Mouse (Mus musculus): ENCODE results near the gene Zdhhc7.
A peak's percentile ranks its signal among the peaks of the same experiment; 100 is the strongest.

Gene Zdhhc7

GRCm38 (mm10) chr8:120101068-120101972 lies at the start of gene Zdhhc7:
Gene Zdhhc7, minus strand, starts transcription at chr8:120101482.
- DNase-seq (ENCODE audit: low read depth): peak; percentile 53

DNA sequence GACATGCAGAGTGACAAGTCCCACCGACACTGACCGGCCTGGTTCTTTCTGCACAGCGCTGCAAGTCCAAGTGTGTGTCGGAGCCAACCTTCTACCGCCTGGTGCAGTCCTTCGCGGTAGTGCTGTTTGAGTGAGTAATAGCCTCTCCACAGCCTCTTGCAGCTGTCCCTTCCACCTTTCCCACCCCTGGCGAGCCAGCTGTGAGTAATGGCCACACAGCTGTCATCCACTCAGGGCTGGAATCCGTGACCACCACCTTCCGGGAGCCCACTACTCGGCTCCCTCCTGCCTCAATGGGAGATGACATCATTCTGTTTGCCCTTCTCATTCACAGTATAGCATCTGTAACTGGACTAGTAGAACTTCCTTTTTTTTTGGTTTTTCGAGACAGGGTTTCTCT lies 48.7 kb upstream of the Zdhhc7 start:
- DNase-seq (ENCODE audit: low read depth): no peak

GRCm38 (mm10) chr8:120146051-120146450 lies 44.8 kb upstream of the Zdhhc7 start:
- DNase-seq (ENCODE audit: low read depth): no peak

DNA sequence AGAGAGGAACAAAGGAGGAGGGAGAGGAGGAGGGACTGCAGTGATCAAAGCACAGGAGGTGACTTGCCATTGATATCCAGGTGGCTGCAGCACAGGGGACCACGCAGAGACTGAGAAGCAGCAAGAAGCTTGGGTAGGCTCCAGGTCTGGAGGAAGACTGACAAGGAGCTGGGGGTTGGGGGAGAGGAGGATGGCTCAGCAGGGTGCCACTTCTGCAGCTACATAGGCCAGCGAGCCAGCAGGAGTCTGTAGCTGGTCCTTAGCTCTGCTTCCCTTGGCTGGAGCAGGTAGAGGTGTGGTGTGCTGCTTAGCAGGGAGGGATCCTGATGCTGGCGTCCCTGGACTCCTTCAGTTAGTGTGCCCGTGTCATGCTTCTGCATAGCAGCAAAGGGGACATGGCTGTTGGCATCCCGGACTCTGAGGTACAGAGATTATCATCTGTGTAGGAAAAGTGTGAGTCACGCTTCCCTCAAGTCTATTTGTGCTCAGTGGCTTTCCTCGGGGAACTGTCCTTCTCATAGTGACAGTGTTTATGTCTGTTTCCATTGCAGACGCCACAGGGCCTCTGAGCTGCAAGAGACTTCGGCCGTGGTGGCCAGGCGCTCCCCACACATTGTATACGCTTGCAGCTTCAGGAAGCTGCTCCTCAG lies 43.5 kb upstream of the Zdhhc7 start:
- no peak for DNase-seq (ENCODE audit: low read depth)

DNA sequence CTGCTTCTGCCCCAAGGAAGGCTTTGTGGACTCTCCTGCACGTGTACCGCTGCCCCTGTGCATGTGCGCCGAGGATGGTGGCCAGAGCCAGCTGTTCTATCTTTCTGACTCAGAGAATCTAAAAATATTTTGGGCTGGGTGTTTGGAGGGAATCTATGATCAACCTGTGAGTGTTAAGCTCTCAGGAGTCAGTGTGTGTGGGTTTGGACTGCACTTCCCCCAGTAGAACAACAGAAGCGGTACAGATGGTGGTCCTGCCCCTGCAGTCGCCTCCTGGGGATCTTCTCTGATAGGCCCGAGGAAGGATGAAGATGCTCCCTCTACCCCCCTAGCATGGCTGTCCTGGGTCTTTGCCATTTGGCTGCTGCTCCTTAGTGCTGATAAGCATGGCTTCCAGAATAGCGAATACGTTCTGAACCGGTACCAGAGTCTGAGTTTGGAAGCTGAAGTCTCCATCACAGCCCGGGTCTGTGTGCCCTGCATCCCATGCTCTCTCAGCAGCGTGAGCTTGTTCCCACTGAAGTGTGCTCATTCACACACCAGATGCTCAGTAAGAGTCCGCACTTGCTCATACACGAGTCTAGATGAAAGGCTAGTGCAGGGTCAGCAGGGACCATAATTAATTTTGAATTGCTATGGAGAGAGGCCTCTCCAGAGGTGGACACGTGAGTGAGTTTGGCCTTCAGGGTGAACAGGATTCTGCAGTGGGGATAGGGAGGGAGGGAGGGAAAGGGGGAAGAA lies 42.8 kb upstream of the Zdhhc7 start:
- no peak for DNase-seq (ENCODE audit: low read depth)

DNA sequence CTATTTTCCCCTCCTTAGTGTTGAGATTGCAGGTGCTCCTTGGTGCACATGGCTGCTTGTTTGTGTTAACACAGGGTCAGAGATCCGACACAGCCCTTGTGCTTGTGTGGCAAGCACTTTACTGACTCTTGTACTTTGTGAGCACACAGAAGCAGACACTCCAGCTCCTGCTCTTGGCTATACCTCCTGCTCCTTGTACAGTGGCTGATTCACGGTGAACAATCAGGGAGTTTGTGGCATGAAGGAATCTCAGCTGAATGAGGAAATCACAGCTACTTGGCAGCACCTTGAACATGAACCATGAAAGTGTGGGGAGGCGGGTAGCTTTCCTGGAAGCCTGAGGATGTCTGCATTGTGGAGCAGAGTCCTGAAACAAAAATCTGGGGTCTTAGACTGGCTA lies 39.5 kb upstream of the Zdhhc7 start:
- DNase-seq (ENCODE audit: low read depth): no peak

- DNase-seq (ENCODE audit: low read depth): no peak
Observed at GRCm38 (mm10) chr8:120138958-120139357, 37.7 kb upstream of the Zdhhc7 start.

DNA sequence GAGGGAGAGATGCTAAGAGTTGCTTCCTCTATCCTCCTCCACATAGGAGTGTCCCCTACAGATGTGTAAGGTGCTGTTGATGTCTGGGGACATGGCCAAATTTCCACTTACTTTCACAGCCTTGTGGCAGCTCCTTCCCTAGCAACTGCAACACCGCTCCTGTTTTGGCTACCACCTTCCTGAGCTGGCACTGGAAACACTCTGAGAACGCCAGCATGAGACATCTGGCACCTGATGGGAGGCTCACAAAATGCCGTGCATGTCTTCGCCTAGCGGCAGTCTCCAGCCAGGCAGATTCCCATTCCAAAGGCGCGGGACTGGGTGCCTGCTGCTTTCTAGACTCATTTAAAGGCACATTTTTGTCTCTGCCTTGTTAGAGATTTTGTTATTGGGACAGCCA lies 35.3 kb upstream of the Zdhhc7 start:
- DNase-seq (ENCODE audit: low read depth): no peak

DNA sequence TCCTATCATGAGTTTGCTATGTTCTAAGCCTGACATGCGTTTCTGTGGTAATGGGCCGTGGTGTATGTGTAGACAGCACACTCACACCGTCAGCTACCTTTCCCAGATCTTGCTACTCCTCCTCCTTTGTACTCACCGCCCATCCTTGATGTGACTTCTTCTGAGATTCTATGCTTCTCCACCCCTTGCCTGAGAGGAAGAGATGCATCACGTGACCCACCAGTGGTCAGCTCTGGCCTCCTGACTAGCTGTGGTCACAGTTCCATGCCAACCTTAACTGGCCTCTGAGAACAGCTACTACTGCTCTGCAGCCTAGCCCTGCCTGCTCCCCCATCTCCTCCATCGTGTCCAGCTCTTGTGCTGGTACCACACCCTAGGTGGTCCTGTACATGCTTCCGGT lies 34.4 kb upstream of the Zdhhc7 start:
- DNase-seq (ENCODE audit: low read depth): no peak

DNA sequence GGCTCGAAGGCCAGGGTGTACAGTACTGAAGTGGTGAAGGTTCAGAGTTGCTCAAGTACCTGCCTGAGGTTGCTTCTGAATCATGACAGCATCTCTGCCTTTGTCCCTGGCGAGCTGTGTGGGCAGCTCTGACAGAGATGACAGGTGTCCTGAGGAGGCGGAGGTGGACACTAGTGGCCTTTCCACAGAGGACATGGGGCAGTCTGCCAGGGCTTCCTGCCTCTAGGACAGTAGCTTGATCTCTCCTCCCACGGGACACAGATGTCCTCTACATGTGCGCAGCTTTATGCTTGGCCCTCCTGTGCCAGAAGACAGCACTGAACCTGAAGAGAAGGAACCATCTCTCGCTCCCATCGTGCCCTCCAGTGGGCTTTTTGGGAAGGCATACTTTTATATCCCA lies 31.9 kb upstream of the Zdhhc7 start:
- no peak for DNase-seq (ENCODE audit: low read depth)

- DNase-seq (ENCODE audit: low read depth): no peak
Observed at GRCm38 (mm10) chr8:120131158-120131557, 29.9 kb upstream of the Zdhhc7 start.

DNA sequence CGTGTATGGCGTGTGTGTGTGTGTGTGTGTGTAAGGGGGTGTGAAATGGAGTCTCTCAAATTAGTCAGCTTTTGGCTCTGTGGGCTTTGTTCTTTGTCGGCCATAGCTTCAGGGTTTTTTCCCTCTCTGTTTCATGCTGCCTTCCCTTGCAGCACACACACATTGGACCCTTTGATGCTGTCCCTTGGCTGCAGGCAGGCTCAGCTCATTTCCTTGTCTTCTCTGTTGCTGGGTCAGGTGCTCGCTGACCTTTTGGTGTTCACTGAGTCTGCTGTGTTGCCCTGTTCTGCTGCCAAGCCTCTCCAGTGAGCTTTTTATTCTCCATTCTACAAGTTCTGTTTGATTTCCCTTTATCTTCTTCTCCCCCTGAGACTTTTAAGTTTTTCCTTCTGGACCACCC lies 28.3 kb upstream of the Zdhhc7 start:
- no peak for DNase-seq (ENCODE audit: low read depth)

GRCm38 (mm10) chr8:120126357-120127161 lies 25.3 kb upstream of the Zdhhc7 start:
- DNase-seq (ENCODE audit: low read depth): no peak

DNA sequence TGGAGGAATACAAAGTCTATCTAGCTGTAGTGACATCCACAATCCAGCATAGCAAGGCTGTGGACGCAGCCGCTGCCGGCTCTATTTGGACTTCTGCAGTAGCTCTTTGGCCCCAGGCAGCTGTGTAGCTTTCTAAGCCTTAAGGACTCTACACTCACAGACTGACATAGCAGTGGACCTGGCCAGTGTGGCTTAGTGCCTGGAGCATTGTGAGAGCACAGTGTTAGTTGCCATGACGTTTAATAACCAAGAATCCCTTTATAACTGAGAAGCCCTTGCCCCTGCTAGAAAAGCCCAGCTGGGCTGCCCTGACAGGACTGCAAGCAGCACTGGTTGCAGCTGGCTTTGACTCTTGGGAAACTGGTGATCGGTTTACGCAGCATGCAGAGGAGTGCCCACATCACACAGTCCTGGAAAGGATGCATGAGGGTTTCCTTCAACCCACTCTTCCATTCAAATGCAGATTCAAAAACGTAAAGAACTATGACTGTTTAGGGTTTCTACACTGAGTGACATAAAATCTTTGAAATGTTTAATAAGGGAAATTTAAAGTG lies 23.6 kb upstream of the Zdhhc7 start:
- DNase-seq (ENCODE audit: low read depth): no peak

DNA sequence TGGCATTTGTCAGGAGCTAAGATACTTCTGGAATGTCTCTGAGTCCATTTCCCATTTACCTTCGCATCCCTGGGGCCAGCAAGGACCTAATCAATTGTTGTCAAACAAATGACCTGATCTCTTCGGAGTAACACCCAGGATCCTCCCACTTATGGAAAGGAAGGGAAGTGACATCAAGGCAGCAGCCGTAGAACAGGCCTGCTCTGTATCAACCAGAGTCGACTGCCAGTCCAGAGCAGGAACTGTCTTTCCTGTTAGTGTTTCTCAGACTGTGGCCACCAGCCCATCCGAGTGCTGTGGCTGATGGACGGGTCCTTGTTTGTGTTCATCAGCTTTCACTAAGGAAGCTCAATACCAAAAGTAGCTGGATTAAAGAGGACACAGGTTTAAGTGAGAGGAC lies 23.0 kb upstream of the Zdhhc7 start:
- no peak for DNase-seq (ENCODE audit: low read depth)

DNA sequence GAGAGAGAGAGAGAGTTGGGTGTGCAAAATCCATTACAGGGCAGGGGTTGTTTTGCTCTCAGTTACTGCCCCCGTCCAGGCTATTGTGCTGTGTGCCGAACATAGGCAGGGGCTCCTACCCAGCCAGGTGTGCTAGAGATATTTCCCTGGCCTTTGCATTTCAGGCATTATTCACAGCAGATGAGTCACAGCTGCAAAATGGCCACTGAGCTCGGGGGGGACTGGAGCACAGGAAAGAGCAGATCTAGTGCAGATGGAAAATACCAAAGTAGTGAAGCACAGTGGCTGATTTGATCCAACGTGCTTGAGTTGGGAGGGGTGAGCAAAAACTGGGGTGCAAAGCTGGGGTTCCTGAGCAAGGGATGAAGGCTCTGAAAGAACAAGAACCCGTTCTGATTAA lies 19.7 kb upstream of the Zdhhc7 start:
- DNase-seq (ENCODE audit: low read depth): no peak

- no peak for DNase-seq (ENCODE audit: low read depth)
Observed at GRCm38 (mm10) chr8:120119931-120120330, 18.6 kb upstream of the Zdhhc7 start.

DNA sequence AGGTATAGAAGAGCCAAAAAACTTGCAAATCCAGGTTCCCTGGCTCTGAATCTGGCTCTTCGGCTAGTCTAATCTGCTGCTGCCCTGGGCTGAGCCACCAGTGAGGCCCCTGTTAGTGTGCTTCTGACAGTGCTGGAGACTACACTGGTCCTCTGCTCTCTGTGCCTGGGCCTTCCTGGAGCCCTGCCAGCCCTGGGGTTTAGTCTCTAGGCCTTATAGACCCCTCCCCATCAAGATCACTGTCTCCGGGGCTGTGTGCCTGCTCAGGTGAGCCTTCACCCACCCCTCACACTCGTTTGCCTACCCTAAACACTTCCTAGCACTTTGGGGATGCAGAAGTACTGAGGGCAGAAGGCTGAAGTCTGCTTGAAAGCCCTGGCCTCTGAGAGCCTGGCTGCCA lies 18.1 kb upstream of the Zdhhc7 start:
- DNase-seq (ENCODE audit: low read depth): no peak

DNA sequence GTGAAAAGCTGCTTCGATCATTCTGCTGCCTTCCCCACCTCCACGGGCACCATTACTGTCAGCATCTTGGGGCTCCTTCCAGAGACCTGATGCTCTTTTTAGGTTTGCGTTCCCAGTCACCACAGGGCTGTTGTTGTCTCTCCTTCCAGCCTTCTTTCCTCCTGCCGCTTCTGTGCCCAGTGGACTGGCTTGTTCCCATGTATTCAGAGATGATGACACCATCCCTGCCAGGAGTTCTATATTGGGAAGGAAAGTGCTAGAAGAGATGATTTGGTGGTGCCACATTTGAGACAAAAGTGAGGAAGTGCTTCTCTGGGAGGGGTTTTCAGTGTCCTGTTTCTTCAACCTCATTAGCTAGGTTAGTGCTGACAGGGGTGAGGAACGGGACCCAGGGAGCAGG lies 17.6 kb upstream of the Zdhhc7 start:
- DNase-seq (ENCODE audit: low read depth): no peak

- DNase-seq (ENCODE audit: low read depth): no peak
Observed at GRCm38 (mm10) chr8:120118162-120118561, 16.9 kb upstream of the Zdhhc7 start.

- no peak for DNase-seq (ENCODE audit: low read depth)
Observed at GRCm38 (mm10) chr8:120116600-120116999, 15.3 kb upstream of the Zdhhc7 start.
